Mouse (Mus musculus) heart, adult 2 months (tissue): Measurements from ENCODE around the gene Rims3. TPM values are rescaled to one million over a fixed set of nuclear protein-coding genes. Genes with fewer than 3 reads are reported as not detected.

Experiments
- DNase-seq, 2 experiments: peaks; one replicate each; pipeline ENCODE4 v3.0.0; 2021
- H3K27ac ChIP-seq: fragments of 200-600 bp; 2 replicates; pipeline ENCODE4 v1.8.1; 2022
- H3K27me3 ChIP-seq: fragments of 200-500 bp; 2 replicates; pipeline ENCODE4 v1.6.1; 2012; ENCODE audit warnings: mild to moderate bottlenecking, low read length, inconsistent platforms, mixed read lengths; ENCODE audit not compliant: control insufficient read depth, insufficient read depth
- H3K36me3 ChIP-seq: fragments of 200-500 bp; 2 replicates; pipeline ENCODE4 v1.6.1; 2012; ENCODE audit warnings: low read length, inconsistent platforms; ENCODE audit not compliant: control insufficient read depth, insufficient read depth
- H3K4me1 ChIP-seq: fragments of 200-500 bp; 2 replicates; pipeline ENCODE4 v1.6.1; 2011; ENCODE audit warnings: low read length; ENCODE audit not compliant: control insufficient read depth, insufficient read depth
- H3K4me3 ChIP-seq: fragments of 200-600 bp; 2 replicates; pipeline ENCODE4 v1.8.1; 2022
- H3K79me2 ChIP-seq: fragments of 200-500 bp; replicated peaks from 2 replicates; pipeline ENCODE4 v1.6.1; 2012; ENCODE audit warnings: mild to moderate bottlenecking, inconsistent platforms, low read length, moderate library complexity, mixed read lengths; ENCODE audit not compliant: control insufficient read depth, insufficient read depth
- H3K9ac ChIP-seq: fragments of 200-500 bp; 2 replicates; pipeline ENCODE4 v1.6.1; 2012; ENCODE audit warnings: low read depth, mild to moderate bottlenecking, control low read depth, inconsistent platforms, low read length, mixed read lengths
- CTCF ChIP-seq: fragments of 200-600 bp; IDR thresholded peaks from 2 replicates; pipeline ENCODE4 v1.8.1; 2022; ENCODE audit warnings: antibody characterized with exemption, mild to moderate bottlenecking, moderate library complexity
- EP300 ChIP-seq: fragments of 200-500 bp; IDR thresholded peaks from 2 replicates; pipeline ENCODE4 v1.6.1; 2011; ENCODE audit warnings: low read depth, low read length, control low read depth; ENCODE audit not compliant: insufficient read depth
- POLR2A ChIP-seq: fragments of 200-500 bp; IDR thresholded peaks from 2 replicates; pipeline ENCODE4 v1.6.1; 2011; ENCODE audit warnings: mild to moderate bottlenecking, low read depth, low read length, control low read depth; ENCODE audit not compliant: insufficient read depth
- WGBS: fragments of 180-500 bp; shearing (Covaris S2); methylation state at CpG from one replicate; pipeline ENCODE4 v1.1.7; 2018; 5-methylcytosine and 5-hydroxymethylcytosine counted together
- intact Hi-C: fragments of 180-260 bp; cut with DNase I; formaldehyde crosslinking; loops from one replicate; pipeline ENCODE4 v1.15.1; 2025
- microRNA-seq, 2 experiments: library from miRNA; unstranded; fragments of <30 nt; microRNA quantifications; one replicate each; pipeline ENCODE4 v1.2.0; 2021
- polyA plus RNA-seq: library from polyadenylated mRNA; depleted of rRNA; stranded (reverse); fragments of >200 nt; gene quantifications from 2 replicates; pipeline ENCODE4 v1.2.3, GENCODE M21; 2012; rRNA removed
- total RNA-seq, 2 experiments: library from RNA; stranded (reverse); gene quantifications; 2 replicates each; pipeline ENCODE4 v1.2.3; 2021

The Rims3 gene
- total and polyA plus RNA-seq, 3 experiments: 0.05 to 0.12 (median 0.05) TPM

DNA sequence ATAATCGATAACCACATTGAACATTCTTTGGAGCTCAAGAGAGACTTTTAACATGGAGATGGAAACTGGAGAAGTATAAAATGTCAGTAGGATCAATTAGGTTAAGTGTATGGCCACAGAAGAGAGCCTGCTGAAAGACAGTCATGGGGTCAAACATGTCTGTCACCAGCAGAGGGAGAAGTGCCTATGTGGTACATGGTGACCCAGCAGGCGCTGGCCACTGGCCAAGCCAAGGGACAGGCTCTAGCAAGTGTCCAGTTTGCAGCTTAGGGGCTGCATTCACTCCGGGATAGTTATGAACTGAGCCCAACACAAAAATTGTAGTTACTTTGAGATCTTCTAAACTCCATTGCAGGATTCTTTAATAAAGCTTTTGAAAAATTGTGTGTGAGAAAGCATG is 74.1 kb downstream of the Rims3 start:
- DNase-seq: no peak
- Histone ChIP-seq H3K4me1 (no peaks in the 10 kb centered on the region; the same call in 1 of the 2 replicates), H3K79me2 (no peaks in the 10 kb centered on the region), H3K27me3 (no peaks in the 10 kb centered on the region), H3K36me3 (peaks cover 2% of the 10 kb centered on the region; the same call in 1 of the 2 replicates), H3K4me3 (no peak overlapping the region), H3K9ac (no peak overlapping the region), H3K27ac (no peak overlapping the region)
- no peak for TF ChIP-seq EP300
- TF ChIP-seq CTCF: peak; percentile 27
- intact Hi-C loops: no loop called here
- WGBS: 85% methylated on average over 3 of the region's 3 CpGs

DNA sequence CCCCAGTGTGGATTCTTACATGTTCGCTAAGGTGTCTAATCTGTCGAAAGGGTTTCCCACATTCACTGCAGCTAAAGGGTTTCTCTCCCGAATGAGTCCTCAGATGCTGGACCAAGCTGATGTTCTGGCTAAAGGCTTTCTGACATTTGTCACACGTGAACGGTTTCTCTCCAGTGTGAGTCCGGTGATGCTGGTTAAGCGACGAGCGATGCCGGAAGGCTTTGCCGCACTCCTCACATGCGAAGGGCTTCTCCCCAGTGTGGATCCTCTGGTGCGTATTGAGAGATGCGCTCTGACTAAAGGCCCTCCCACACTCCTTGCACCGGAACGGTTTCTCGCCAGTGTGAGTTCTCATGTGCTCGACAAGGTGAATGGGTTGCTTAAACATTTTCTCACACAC is 76.1 kb downstream of the Rims3 start:
- intact Hi-C loops: no loop called here
- H3K27me3 ChIP-seq: no peaks in the 10 kb centered on the region
- no peak for TF ChIP-seq CTCF
- TF ChIP-seq EP300: no peak
- TF ChIP-seq POLR2A: no peak
- WGBS: 97% methylated on average over 18 of the region's 18 CpGs
- H3K9ac ChIP-seq: no peak overlapping the region
- no peak for DNase-seq
- H3K4me3 ChIP-seq: no peak overlapping the region
- no peaks in the 10 kb centered on the region for H3K79me2 ChIP-seq
- H3K36me3 ChIP-seq: no peaks in the 10 kb centered on the region
- H3K4me1 ChIP-seq: no peaks in the 10 kb centered on the region
- no peak overlapping the region for H3K27ac ChIP-seq

DNA sequence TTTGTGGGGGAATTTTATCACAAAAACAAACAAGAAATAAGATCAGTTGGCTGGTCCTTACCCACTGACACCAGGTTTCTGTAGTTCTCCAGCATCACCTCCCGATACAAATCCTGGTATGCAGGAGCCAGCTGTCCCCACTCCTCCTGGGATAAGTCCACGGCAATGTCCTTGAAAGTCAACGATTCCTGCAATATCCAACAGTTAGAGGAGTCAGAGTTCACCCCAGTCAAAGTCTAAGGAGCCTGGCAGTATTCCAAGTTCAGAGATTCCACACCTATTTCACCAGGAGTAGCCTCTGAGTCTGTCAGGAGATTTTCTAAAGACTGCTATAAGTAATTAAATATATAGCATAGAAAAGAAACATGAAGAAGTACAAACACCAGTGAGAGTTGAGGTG is 80.4 kb downstream of the Rims3 start:
- no peaks in the 10 kb centered on the region for H3K79me2 ChIP-seq
- DNase-seq: no peak
- no peak overlapping the region for H3K27ac ChIP-seq
- WGBS: 68% methylated on average over 3 of the region's 3 CpGs
- H3K36me3 ChIP-seq: no peaks in the 10 kb centered on the region
- TF ChIP-seq EP300 (no peak), POLR2A (no peak), CTCF (no peak)
- H3K9ac ChIP-seq: no peak overlapping the region
- intact Hi-C loops: no loop called here
- H3K4me3 ChIP-seq: no peak overlapping the region
- H3K27me3 ChIP-seq: no peaks in the 10 kb centered on the region
- no peaks in the 10 kb centered on the region for H3K4me1 ChIP-seq

Small RNAs within 50 kb of the gene (microRNA-seq; reads per million reads assigned to microRNA genes)
- gene Gm23936: 0 reads per million in 2 experiments

Other genes starting within 250 kb of the Rims3 start
- gene Cited4, start 188.2 kb upstream of the Rims3 start, total RNA-seq: 10 to 100 TPM; 31.6 to 52.2 TPM
- gene Cited4, start 188.2 kb upstream of the Rims3 start, polyA plus RNA-seq: 39.9 and 51.2 TPM in 2 replicates
- 1 to 10 TPM; 1.6 to 1.9 TPM for gene Kcnq4, start 106.2 kb upstream of the Rims3 start, total RNA-seq
- gene Kcnq4, start 106.2 kb upstream of the Rims3 start, polyA plus RNA-seq: 6.9 TPM in 2 replicates
- gene Nfyc, start 23.2 kb upstream of the Rims3 start, total RNA-seq: 10 to 100 TPM; 46.0 to 50.6 TPM
- gene Nfyc, start 23.2 kb upstream of the Rims3 start, polyA plus RNA-seq: 179 and 212 TPM in 2 replicates
- gene Exo5, start 70.2 kb downstream of the Rims3 start, total RNA-seq: 1 to 10 TPM; 1.8 to 3.0 TPM
- gene Exo5, start 70.2 kb downstream of the Rims3 start, polyA plus RNA-seq: 1.6 and 2.3 TPM in 2 replicates
- 1 to 10 TPM in 1 of 2 experiments, under 1 TPM in 1; 0.82 to 1.1 TPM for gene Zfp69, start 96.9 kb downstream of the Rims3 start, total RNA-seq
- 1.0 and 1.3 TPM in 2 replicates for gene Zfp69, start 96.9 kb downstream of the Rims3 start, polyA plus RNA-seq
- 10 to 100 TPM; 44.2 to 49.6 TPM for gene Smap2, start 162.4 kb downstream of the Rims3 start, total RNA-seq
- 26.7 and 32.2 TPM in 2 replicates for gene Smap2, start 162.4 kb downstream of the Rims3 start, polyA plus RNA-seq
- not detected for gene Col9a2, start 184.6 kb downstream of the Rims3 start, total RNA-seq
- 0.06 and 0.31 TPM in 2 replicates for gene Col9a2, start 184.6 kb downstream of the Rims3 start, polyA plus RNA-seq
- 10 to 100 TPM; 24.4 to 24.8 TPM for gene Zmpste24, start 243.4 kb downstream of the Rims3 start, total RNA-seq
- 17.1 and 29.1 TPM in 2 replicates for gene Zmpste24, start 243.4 kb downstream of the Rims3 start, polyA plus RNA-seq